Mouse (Mus musculus): ENCODE measurements around the gene Abca9. TPM values are rescaled to one million over a fixed set of nuclear protein-coding genes. Genes with fewer than 3 reads are reported as not detected.

Abca9 gene
- polyA plus RNA-seq, 1 experiment from 2014 or later: 1.2 TPM

DNA sequence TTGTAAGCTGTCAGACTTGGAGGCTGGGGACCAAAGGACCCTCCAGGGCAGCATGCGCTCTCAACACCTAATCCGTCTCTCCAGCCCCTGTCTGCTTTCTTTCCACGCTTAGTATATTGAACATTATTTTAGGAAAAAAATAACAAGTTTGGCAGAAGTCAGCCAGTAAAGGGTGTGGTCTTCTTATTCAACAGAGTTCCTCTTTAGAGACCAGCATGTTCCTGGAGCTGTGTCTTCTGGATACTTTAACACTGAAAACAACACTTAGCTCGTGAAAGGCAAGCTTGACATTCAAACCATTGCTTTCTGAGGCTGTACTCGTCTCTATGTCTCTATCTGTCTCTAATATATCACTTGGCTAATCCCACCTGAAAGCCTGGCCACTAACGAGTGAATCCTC lies 10.9 kb downstream of the Abca9 start:
- 59% methylated on average over 6 of the region's 6 CpGs for WGBS (ENCODE audit: insufficient replicate concordance)
- Histone ChIP-seq H3K4me1 (ENCODE audit: control insufficient read depth, insufficient read depth, low read length) (no peaks in the 10 kb centered on the region), H3K4me2 (no peak overlapping the region), H3K9me3 (replicated peaks; ENCODE audit: control insufficient read depth, low read length) (no peaks in the 10 kb centered on the region), H3K27ac (ENCODE audit: low read depth, low read length) (no peak overlapping the region), H3K27me3 (ENCODE audit: control insufficient read depth, insufficient read depth, low read length) (no peaks in the 10 kb centered on the region), H3K36me3 (ENCODE audit: control insufficient read depth, insufficient read depth, low read length) (no peaks in the 10 kb centered on the region), H3K9ac (ENCODE audit: low read depth, low read length) (no peak overlapping the region), H3K4me3 (ENCODE audit: low read depth, low read length) (no peak overlapping the region)
- ATAC-seq (replicated peaks; ENCODE audit: insufficient number of reproducible peaks, low FRiP score, low TSS enrichment): no peak

DNA sequence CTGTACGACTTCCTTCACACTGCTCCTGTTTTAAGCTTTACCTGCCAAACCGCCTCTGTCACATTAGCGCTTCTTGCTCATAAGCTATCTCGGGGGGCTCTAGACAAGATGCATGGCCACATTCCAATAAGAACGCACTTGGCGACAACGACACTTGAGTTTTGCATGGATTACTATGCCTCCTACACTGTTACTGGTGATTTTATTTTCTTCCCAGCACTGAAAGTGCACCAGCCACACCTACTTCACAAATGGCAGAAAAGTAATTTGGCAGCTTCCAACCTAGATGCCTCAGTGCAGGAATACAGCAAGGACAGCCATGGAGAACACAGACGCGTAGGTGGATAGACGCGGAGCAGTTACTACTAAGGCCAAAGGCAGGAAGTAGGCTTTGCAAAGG lies 12.0 kb downstream of the Abca9 start:
- Histone ChIP-seq H3K9me3 (replicated peaks; ENCODE audit: control insufficient read depth, low read length) (no peaks in the 10 kb centered on the region), H3K27me3 (ENCODE audit: control insufficient read depth, insufficient read depth, low read length) (no peaks in the 10 kb centered on the region), H3K36me3 (ENCODE audit: control insufficient read depth, insufficient read depth, low read length) (no peaks in the 10 kb centered on the region), H3K27ac (ENCODE audit: low read depth, low read length) (no peak overlapping the region), H3K4me1 (ENCODE audit: control insufficient read depth, insufficient read depth, low read length) (no peaks in the 10 kb centered on the region), H3K9ac (ENCODE audit: low read depth, low read length) (no peak overlapping the region), H3K4me3 (ENCODE audit: low read depth, low read length) (no peak overlapping the region), H3K4me2 (no peak overlapping the region)
- WGBS (ENCODE audit: insufficient replicate concordance): 88% methylated on average over 11 of the region's 11 CpGs
- no peak for ATAC-seq (replicated peaks; ENCODE audit: insufficient number of reproducible peaks, low FRiP score, low TSS enrichment)

DNA sequence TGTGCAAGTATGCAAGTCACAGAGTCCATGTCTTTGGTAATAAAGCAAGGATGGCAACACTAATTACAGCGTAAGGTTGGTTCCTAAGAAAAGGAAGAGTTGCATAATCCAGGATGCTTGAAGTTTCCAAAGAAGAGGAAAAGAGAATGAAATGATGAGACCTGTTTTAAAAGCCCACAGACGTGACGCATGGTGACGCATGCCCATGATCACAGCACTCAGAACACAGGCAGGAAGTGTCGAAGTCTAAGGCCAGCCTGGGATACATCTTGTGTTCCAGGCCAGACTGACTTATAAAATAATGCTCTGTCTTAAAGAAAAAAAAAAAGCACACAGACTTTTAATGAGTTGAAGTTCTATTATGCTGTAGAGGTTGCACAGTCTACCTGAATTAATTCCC lies 20.4 kb downstream of the Abca9 start:
- H3K9ac ChIP-seq (ENCODE audit: low read depth, low read length): no peak overlapping the region
- 83% methylated on average over 5 of the region's 5 CpGs for WGBS (ENCODE audit: insufficient replicate concordance)
- no peak for ATAC-seq (replicated peaks; ENCODE audit: insufficient number of reproducible peaks, low FRiP score, low TSS enrichment)

DNA sequence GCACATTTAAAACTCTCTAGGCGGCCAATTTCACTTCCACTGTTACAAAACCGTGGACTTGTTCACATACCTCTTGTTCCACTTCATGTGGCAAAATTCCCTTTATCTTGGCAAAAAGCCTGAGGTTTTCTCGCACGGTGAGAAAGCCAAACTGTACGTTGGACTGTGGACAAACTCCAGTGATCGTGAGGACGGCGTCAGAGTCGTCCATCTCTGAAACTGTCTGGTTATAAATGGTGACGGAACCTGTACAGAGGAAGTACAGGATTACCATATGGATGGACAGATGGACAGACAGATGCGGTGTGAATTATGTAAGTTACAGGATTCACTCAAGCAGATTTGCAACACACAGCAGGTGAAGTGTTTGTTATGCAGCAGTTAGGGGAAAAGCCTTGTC lies 22.6 kb downstream of the Abca9 start:
- Histone ChIP-seq H3K4me3 (ENCODE audit: low read depth, low read length) (no peak overlapping the region), H3K27me3 (ENCODE audit: control insufficient read depth, insufficient read depth, low read length) (no peaks in the 10 kb centered on the region), H3K4me1 (ENCODE audit: control insufficient read depth, insufficient read depth, low read length) (no peaks in the 10 kb centered on the region), H3K36me3 (ENCODE audit: control insufficient read depth, insufficient read depth, low read length) (no peaks in the 10 kb centered on the region), H3K27ac (ENCODE audit: low read depth, low read length) (no peak overlapping the region), H3K4me2 (no peak overlapping the region), H3K9ac (ENCODE audit: low read depth, low read length) (no peak overlapping the region), H3K9me3 (replicated peaks; ENCODE audit: control insufficient read depth, low read length) (no peaks in the 10 kb centered on the region; the same call in 1 of the 2 replicates)
- 83% methylated on average over 11 of the region's 11 CpGs for WGBS (ENCODE audit: insufficient replicate concordance)
- no peak for ATAC-seq (replicated peaks; ENCODE audit: insufficient number of reproducible peaks, low FRiP score, low TSS enrichment)

More for the DNA sequence above, 20.4 kb downstream of the Abca9 start:
- no peaks in the 10 kb centered on the region for H3K27me3 ChIP-seq (ENCODE audit: control insufficient read depth, insufficient read depth, low read length)
- H3K27ac ChIP-seq (ENCODE audit: low read depth, low read length): no peak overlapping the region
- H3K4me3 ChIP-seq (ENCODE audit: low read depth, low read length): no peak overlapping the region
- H3K4me2 ChIP-seq: no peak overlapping the region
- H3K4me1 ChIP-seq (ENCODE audit: control insufficient read depth, insufficient read depth, low read length): no peaks in the 10 kb centered on the region
- H3K9me3 ChIP-seq (replicated peaks; ENCODE audit: control insufficient read depth, low read length): no peaks in the 10 kb centered on the region; the same call in 1 of the 2 replicates
- H3K36me3 ChIP-seq (ENCODE audit: control insufficient read depth, insufficient read depth, low read length): no peaks in the 10 kb centered on the region

DNA sequence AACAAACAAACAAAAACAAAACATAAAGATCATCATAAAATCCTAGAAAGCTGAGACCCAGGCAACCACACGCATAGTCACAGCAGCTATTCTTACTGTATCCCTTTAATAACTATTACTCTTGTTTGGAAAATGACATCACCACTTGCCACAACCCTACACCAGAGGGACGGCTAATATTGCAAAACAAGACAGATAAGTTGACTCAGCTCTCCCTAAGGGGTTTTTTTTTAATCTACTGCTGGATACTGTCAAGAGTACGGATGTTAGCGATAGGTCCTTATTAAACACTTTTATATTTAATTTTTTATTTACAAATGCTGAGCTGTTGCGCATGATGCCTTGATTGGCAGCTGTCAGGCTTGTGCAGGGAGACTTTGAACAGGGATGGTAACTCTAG lies 37.2 kb downstream of the Abca9 start:
- ATAC-seq (replicated peaks; ENCODE audit: insufficient number of reproducible peaks, low FRiP score, low TSS enrichment): no peak
- Histone ChIP-seq H3K36me3 (ENCODE audit: control insufficient read depth, insufficient read depth, low read length) (no peaks in the 10 kb centered on the region), H3K9me3 (replicated peaks; ENCODE audit: control insufficient read depth, low read length) (no peaks in the 10 kb centered on the region), H3K27me3 (ENCODE audit: control insufficient read depth, insufficient read depth, low read length) (no peaks in the 10 kb centered on the region), H3K4me2 (no peak overlapping the region), H3K9ac (ENCODE audit: low read depth, low read length) (no peak overlapping the region), H3K4me3 (ENCODE audit: low read depth, low read length) (no peak overlapping the region), H3K4me1 (ENCODE audit: control insufficient read depth, insufficient read depth, low read length) (no peaks in the 10 kb centered on the region), H3K27ac (ENCODE audit: low read depth, low read length) (no peak overlapping the region)
- 68% methylated on average over 5 of the region's 5 CpGs for WGBS (ENCODE audit: insufficient replicate concordance)

DNA sequence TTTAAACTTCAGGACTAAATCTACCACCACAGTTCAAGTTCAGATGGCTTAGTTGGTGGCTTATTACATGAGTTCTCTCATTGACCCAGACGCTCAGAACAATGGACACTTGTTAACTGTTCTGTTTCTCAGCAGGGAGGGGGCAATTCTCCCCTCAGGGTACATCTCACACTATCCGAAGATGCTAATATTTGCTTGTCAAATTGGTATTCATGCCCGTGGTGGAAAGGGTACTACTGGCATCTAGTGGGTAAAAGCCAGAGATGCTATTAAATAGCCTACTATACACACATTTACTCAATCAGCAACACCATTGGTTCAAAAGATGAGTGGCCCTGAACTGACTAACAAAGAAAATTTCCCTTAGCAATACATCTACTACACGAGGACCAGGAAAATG lies 56.9 kb downstream of the Abca9 start:
- Histone ChIP-seq H3K36me3 (ENCODE audit: control insufficient read depth, insufficient read depth, low read length) (no peaks in the 10 kb centered on the region), H3K9ac (ENCODE audit: low read depth, low read length) (no peak overlapping the region), H3K4me3 (ENCODE audit: low read depth, low read length) (no peak overlapping the region), H3K27ac (ENCODE audit: low read depth, low read length) (no peak overlapping the region), H3K27me3 (ENCODE audit: control insufficient read depth, insufficient read depth, low read length) (no peaks in the 10 kb centered on the region), H3K4me1 (ENCODE audit: control insufficient read depth, insufficient read depth, low read length) (no peaks in the 10 kb centered on the region), H3K9me3 (replicated peaks; ENCODE audit: control insufficient read depth, low read length) (no peaks in the 10 kb centered on the region), H3K4me2 (no peak overlapping the region)
- WGBS (ENCODE audit: insufficient replicate concordance): 60% methylated on average over 4 of the region's 4 CpGs
- ATAC-seq (replicated peaks; ENCODE audit: insufficient number of reproducible peaks, low FRiP score, low TSS enrichment): no peak

DNA sequence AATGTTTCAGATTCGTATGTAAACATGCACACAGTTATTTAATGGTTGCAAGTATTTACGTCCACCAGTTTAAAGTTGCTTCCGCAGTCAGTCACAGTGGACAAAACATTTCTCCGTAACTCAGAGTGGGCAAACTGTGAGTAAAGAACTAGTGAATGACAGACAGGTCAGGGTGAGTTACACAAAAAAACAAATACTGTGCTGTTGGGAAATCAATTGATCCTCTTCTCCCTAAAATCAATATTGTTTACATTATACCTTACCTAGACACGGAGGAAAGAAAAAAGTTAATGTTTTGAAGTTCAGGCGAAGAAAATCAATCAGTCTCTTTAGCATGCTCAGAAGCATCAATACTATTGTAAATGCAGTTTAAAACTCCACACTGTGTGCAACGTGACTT lies 66.6 kb downstream of the Abca9 start:
- no peak overlapping the region for H3K4me2 ChIP-seq
- ATAC-seq (replicated peaks; ENCODE audit: insufficient number of reproducible peaks, low FRiP score, low TSS enrichment): no peak
- H3K4me3 ChIP-seq (ENCODE audit: low read depth, low read length): no peak overlapping the region
- no peak overlapping the region for H3K9ac ChIP-seq (ENCODE audit: low read depth, low read length)
- no peaks in the 10 kb centered on the region for H3K27me3 ChIP-seq (ENCODE audit: control insufficient read depth, insufficient read depth, low read length)
- no peak overlapping the region for H3K27ac ChIP-seq (ENCODE audit: low read depth, low read length)
- WGBS (ENCODE audit: insufficient replicate concordance): 82% methylated on average over 7 of the region's 7 CpGs
- H3K36me3 ChIP-seq (ENCODE audit: control insufficient read depth, insufficient read depth, low read length): no peaks in the 10 kb centered on the region
- H3K9me3 ChIP-seq (replicated peaks; ENCODE audit: control insufficient read depth, low read length): no peaks in the 10 kb centered on the region
- H3K4me1 ChIP-seq (ENCODE audit: control insufficient read depth, insufficient read depth, low read length): no peaks in the 10 kb centered on the region

DNA sequence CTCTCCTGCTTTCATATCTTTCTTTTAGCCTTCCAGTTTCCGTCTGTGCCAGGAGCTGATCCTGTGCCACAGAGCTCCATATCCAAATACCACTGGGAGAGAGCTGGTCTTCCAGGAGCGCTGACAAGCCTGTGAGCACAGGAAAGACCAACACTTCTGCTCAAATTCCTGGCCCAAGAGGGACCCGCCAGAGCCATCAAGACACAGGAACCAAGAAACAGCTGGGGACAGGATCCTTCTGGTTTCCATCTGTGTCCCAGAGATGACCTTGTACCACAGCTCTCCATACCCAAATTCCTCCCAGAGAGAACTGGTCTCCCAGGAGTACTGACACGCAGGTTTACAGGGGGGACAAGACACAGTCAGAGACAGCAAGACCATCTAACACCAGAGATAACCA lies 69.1 kb downstream of the Abca9 start:
- WGBS (ENCODE audit: insufficient replicate concordance): 46% methylated on average over 4 of the region's 4 CpGs
- no peak overlapping the region for H3K9ac ChIP-seq (ENCODE audit: low read depth, low read length)
- H3K27me3 ChIP-seq (ENCODE audit: control insufficient read depth, insufficient read depth, low read length): no peaks in the 10 kb centered on the region
- no peak for ATAC-seq (replicated peaks; ENCODE audit: insufficient number of reproducible peaks, low FRiP score, low TSS enrichment)
- H3K9me3 ChIP-seq (replicated peaks; ENCODE audit: control insufficient read depth, low read length): no peaks in the 10 kb centered on the region
- no peak overlapping the region for H3K4me3 ChIP-seq (ENCODE audit: low read depth, low read length)
- H3K36me3 ChIP-seq (ENCODE audit: control insufficient read depth, insufficient read depth, low read length): no peaks in the 10 kb centered on the region
- H3K4me2 ChIP-seq: no peak overlapping the region
- H3K4me1 ChIP-seq (ENCODE audit: control insufficient read depth, insufficient read depth, low read length): no peaks in the 10 kb centered on the region
- H3K27ac ChIP-seq (ENCODE audit: low read depth, low read length): no peak overlapping the region

DNA sequence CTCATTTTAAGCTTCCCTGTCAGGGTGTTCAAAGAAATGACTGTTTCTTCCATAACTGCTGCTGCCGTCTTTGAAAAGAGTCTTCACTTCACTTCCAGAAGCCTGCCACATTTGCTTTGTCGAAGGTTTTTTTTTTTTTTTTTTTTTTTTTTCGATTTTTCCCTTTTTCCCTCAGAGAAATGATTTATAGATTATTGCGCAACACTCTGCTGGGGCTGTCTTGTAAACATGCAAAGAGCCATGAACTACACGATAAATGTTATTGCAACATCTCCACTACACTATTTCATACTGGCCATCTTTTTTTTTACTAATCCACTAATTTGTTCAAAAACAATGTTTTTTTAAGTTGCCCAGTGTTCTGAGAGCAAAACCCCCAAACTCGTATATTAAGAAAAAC lies 70.5 kb downstream of the Abca9 start:
- H3K4me2 ChIP-seq: no peak overlapping the region
- WGBS (ENCODE audit: insufficient replicate concordance): 71% methylated on average over 6 of the region's 6 CpGs
- ATAC-seq (replicated peaks; ENCODE audit: insufficient number of reproducible peaks, low FRiP score, low TSS enrichment): no peak

More for the DNA sequence above, 70.5 kb downstream of the Abca9 start:
- Histone ChIP-seq H3K4me1 (ENCODE audit: control insufficient read depth, insufficient read depth, low read length) (no peaks in the 10 kb centered on the region), H3K9ac (ENCODE audit: low read depth, low read length) (no peak overlapping the region), H3K36me3 (ENCODE audit: control insufficient read depth, insufficient read depth, low read length) (no peaks in the 10 kb centered on the region), H3K27me3 (ENCODE audit: control insufficient read depth, insufficient read depth, low read length) (no peaks in the 10 kb centered on the region), H3K9me3 (replicated peaks; ENCODE audit: control insufficient read depth, low read length) (no peaks in the 10 kb centered on the region), H3K4me3 (ENCODE audit: low read depth, low read length) (no peak overlapping the region), H3K27ac (ENCODE audit: low read depth, low read length) (no peak overlapping the region)
